Mouse (Mus musculus) left cerebral cortex, adult 2 months (tissue): ENCODE results near the gene Mettl5. TPM values are rescaled to one million over a fixed set of nuclear protein-coding genes. Genes with fewer than 3 reads are reported as not detected.
A peak's percentile ranks its signal among the peaks of the same experiment; 100 is the strongest.

Experiments used
- DNase-seq, 2 experiments: peaks; one replicate each; pipeline ENCODE4 v3.0.0; 2021 to 2022; ENCODE audit warnings: low spot score in 2 of 2, mixed read lengths in 1 of 2; ENCODE audit errors: extremely low spot score in 1 of 2
- H3K27ac ChIP-seq: fragments of 200-600 bp; 2 replicates; pipeline ENCODE4 v1.8.1; 2022
- H3K4me3 ChIP-seq: fragments of 200-600 bp; 2 replicates; pipeline ENCODE4 v1.8.1; 2022
- CTCF ChIP-seq: fragments of 200-600 bp; IDR thresholded peaks from 2 replicates; pipeline ENCODE4 v1.8.1; 2022; ENCODE audit warnings: antibody characterized with exemption, mild to moderate bottlenecking, moderate library complexity
- intact Hi-C: fragments of 180-260 bp; cut with DNase I; formaldehyde crosslinking; loops from one replicate; pipeline ENCODE4 v1.15.1; 2025
- total RNA-seq, 2 experiments: library from RNA; stranded (reverse); gene quantifications; 2 replicates each; pipeline ENCODE4 v1.2.3; 2021

Mettl5 gene
- total RNA-seq, 2 experiments from 2014 or later, result 13.5 to 15.2 TPM

DNA sequence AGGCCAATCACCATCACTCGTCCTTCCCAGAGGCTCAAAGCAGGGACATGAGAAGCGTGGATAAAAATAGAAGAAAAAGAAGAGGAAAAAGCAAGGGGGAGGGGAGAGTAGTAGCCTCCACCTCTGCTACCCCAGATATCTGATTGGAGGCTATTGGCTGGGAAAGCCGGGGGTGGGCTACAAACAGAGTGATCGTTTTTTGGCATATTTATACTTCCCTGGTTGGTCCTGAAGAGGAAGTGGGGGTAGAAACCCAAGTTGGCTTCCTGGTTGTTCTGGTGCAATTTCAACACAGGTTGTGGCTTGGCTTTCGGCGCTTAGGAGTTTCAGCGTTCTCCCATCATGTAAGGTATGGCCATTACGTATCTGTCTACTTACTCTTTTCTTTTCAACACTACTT lies 63.7 kb downstream of the Mettl5 start, which contains the start of gene Klhl23:
Gene Klhl23, plus strand, starts transcription at position 234 of the 400 bp plus-strand sequence.
- no peak for TF ChIP-seq CTCF
- Histone ChIP-seq H3K27ac (peak within 1 kb of the TSS; percentile 88), H3K4me3 (peak within 1 kb of the TSS; percentile 67)
- intact Hi-C loops, result loop anchor here (2.0 kb wide), 1 partner anchor 33 kb away; the partner anchor contains the start of genes Ccdc173 and Phospho2
- DNase-seq, result no peak

Other genes with a start within 250 kb of the Mettl5 start
- gene Bbs5, start 238.4 kb downstream of the Mettl5 start, total RNA-seq, result 10 to 100 TPM; 23.5 to 28.4 TPM
- under 1 TPM; 0.75 to 0.84 TPM for gene Klhl41, start 215.5 kb downstream of the Mettl5 start, total RNA-seq
- gene Fastkd1, start 172.1 kb downstream of the Mettl5 start, total RNA-seq, result 10 to 100 TPM; 15.5 to 16.3 TPM
- 10 to 100 TPM; 65.4 to 79.5 TPM for gene Ppig, start 163.1 kb downstream of the Mettl5 start, total RNA-seq
- gene Ccdc173, start 96.0 kb downstream of the Mettl5 start, total RNA-seq, result 1 to 10 TPM; 2.8 to 3.3 TPM
- 10 to 100 TPM; 23.3 to 25.1 TPM for gene Phospho2, start 96.0 kb downstream of the Mettl5 start, total RNA-seq
- gene Klhl23, start 63.7 kb downstream of the Mettl5 start, total RNA-seq, result 10 to 100 TPM; 49.2 to 53.7 TPM
- 100 to 1,000 TPM; 108 to 115 TPM for gene Ssb, start 24.1 kb downstream of the Mettl5 start, total RNA-seq
- gene Ubr3, start 11.6 kb upstream of the Mettl5 start, total RNA-seq, result 100 to 1,000 TPM; 134 to 137 TPM
- under 1 TPM; 0.61 to 0.72 TPM for gene Myo3b, start 153.5 kb upstream of the Mettl5 start, total RNA-seq